19 mouse cellular contexts compared by ENCODE assay signal in genomic region chrX:59220675-59221074, GRCm38 (mm10).
DNase-seq lines count a peak whose midpoint lies in the region; ATAC-seq lines count a peak whose summit lies in the region.
"Had no signal": no experiment of that assay in that cellular context is flagged by ENCODE, and none has a peak within 500 bp of the region (broad histone marks: within the 10 kb centered on the region; RNA-seq: fewer than 3 reads in every experiment).

No protein-coding gene starts in this region.

- no peak overlapping the region for H3K4me3 ChIP-seq in heart, embryonic 14.5 days (ENCODE audit: control insufficient read depth in 1 of 2, insufficient read depth in 1 of 2, low read depth in 1 of 2, low read length in 2 of 2)
- H3K4me3 ChIP-seq: embryonic facial prominence, embryonic 10.5 days; forebrain, embryonic 13.5 days; intestine, embryonic 15.5 days had no signal

- peak; percentile 82 for ATAC-seq in heart, embryonic 14.5 days (ENCODE audit: insufficient number of reproducible peaks, insufficient read depth, low FRiP score, low read depth)
- ATAC-seq: forebrain, embryonic 13.5 days; forebrain, postnatal 0 days; intestine, embryonic 15.5 days had no signal

- no peaks in the 10 kb centered on the region for H3K27me3 ChIP-seq in heart, embryonic 14.5 days (ENCODE audit: control insufficient read depth, insufficient read depth, low read length)
- H3K27me3 ChIP-seq: forebrain, embryonic 13.5 days; intestine, embryonic 15.5 days had no signal

- H3K9ac ChIP-seq in heart, embryonic 14.5 days (ENCODE audit: low read length), result no peak overlapping the region
- H3K9ac ChIP-seq: forebrain, embryonic 13.5 days; forebrain, postnatal 0 days; hindbrain, embryonic 14.5 days; intestine, embryonic 15.5 days had no signal

- 24% methylated on average over 3 of the region's 3 CpGs for WGBS in heart, embryonic 14.5 days

- DNase-seq in Muller cell, postnatal 12 days (ENCODE audit: inconsistent ontology term), result peak; percentile 60
- peak; percentile 39 to 58 for DNase-seq in heart, adult 9 months (ENCODE audit: low spot score in 2 of 2)
- peak; percentile 51 to 56 for DNase-seq in heart, postnatal 10 days
- no peak for DNase-seq in cerebellum, postnatal 10 days
- no peak for DNase-seq in lung, postnatal 36 days
- DNase-seq in cerebellum, postnatal 4 days (ENCODE audit: low spot score in 2 of 2), result no peak
- DNase-seq: adrenal gland, postnatal 10 days; cerebellum, adult 11-12 months; cerebellum, adult 9-10 months; cerebellum, postnatal 36 days; forebrain, postnatal 0 days; gastrocnemius, postnatal 14 days; kidney, adult 18-20 months had no signal

- H3K4me2 ChIP-seq in heart, embryonic 14.5 days (ENCODE audit: low read length), result no peak overlapping the region
- H3K4me2 ChIP-seq: forebrain, embryonic 13.5 days; hindbrain, embryonic 14.5 days; intestine, embryonic 15.5 days had no signal

- no peaks in the 10 kb centered on the region for H3K36me3 ChIP-seq in heart, embryonic 14.5 days (ENCODE audit: control insufficient read depth, insufficient read depth, low read length)
- H3K36me3 ChIP-seq: embryonic facial prominence, embryonic 10.5 days; G1E; intestine, embryonic 15.5 days had no signal

- H3K4me1 ChIP-seq in heart, embryonic 14.5 days (ENCODE audit: control insufficient read depth in 2 of 2, insufficient read depth in 2 of 2, low read length in 2 of 2), result no peaks in the 10 kb centered on the region
- H3K4me1 ChIP-seq: embryonic facial prominence, embryonic 10.5 days; forebrain, embryonic 13.5 days; intestine, embryonic 15.5 days had no signal

- intact Hi-C loops in heart, postnatal 10 days (cut with DNase I), result no loop called here

- H3K27ac ChIP-seq in heart, embryonic 14.5 days (replicated peaks in 1 of 2; ENCODE audit: control insufficient read depth in 1 of 2, insufficient read depth in 1 of 2, low read depth in 2 of 2, low read length in 2 of 2), result peak overlapping the region in 1 of 2 experiments; percentile 61; a peak in 1 of 4 replicates
- H3K27ac ChIP-seq: embryonic facial prominence, embryonic 10.5 days; forebrain, embryonic 13.5 days; hindbrain, embryonic 14.5 days; intestine, embryonic 15.5 days had no signal

- no peaks in the 10 kb centered on the region for H3K9me3 ChIP-seq in heart, embryonic 14.5 days (ENCODE audit: control insufficient read depth, low read length)
- H3K9me3 ChIP-seq: embryonic facial prominence, embryonic 10.5 days; forebrain, embryonic 13.5 days; G1E; intestine, embryonic 15.5 days had no signal

Comparison
In these comparisons a context has a peak if more than half of its experiments do, and no peak if none do; other contexts are left out.
1. DNase-seq: peak in Muller cell, postnatal 12 days (single experiment), heart, adult 9 months (2 of 2) and heart, postnatal 10 days (2 of 2); none in cerebellum, postnatal 10 days (0 of 2), lung, postnatal 36 days (single experiment) and cerebellum, postnatal 4 days (0 of 2).